Mouse (Mus musculus): Measurements from ENCODE around the gene Bbip1.

DNA sequence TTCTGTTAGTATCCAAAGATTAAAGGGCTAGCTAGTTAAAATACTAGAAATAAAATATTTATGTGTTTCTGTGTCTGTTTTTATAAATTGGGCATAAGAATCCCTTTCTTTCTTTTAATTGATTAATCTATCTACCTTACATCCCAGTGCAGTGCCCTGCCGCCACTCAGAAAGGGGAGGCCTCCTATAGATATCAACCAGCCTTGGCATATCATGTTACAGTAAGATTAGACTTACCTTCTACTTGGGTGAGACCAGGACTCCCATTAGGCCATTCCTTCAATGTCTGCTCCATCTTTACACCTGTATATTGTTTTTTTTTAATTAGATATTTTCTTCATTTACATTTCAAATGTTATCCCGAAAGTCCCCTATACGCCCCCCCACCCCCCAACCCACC is 40.2 kb upstream of the Bbip1 start:
- TF ChIP-seq TAL1 (conservative IDR thresholded peaks at IDR 0.05; ENCODE audit: low read depth, low read length), result no peak
- TF ChIP-seq GATA1 (IDR thresholded peaks at IDR 0.05; ENCODE audit: borderline replicate concordance, low read length), result no peak
- no peak for TF ChIP-seq CTCF (IDR thresholded peaks at IDR 0.05; ENCODE audit: low read depth, low read length)
- no peak for TF ChIP-seq POLR2AphosphoS5 (IDR thresholded peaks at IDR 0.05; ENCODE audit: insufficient replicate concordance, low read depth, low read length)

Data from G1E (cell line).